Mouse (Mus musculus) C2C12 (cell line): Measurements from ENCODE around the gene Slmap. TPM values are rescaled to one million over a fixed set of nuclear protein-coding genes. Genes with fewer than 3 reads are reported as not detected.
A peak's percentile ranks its signal among the peaks of the same experiment; 100 is the strongest.
"Not testable (repeated sequence)": the region's sequence is repeated elsewhere in the genome, so short reads cannot be mapped to it uniquely, and the experiment has no call there.

Experiments
- H3K27me3 ChIP-seq: one replicate; pipeline ENCODE4 v1.6.1; 2011; ENCODE audit not compliant: control insufficient read depth, insufficient read depth, insufficient read length
- H3K36me3 ChIP-seq: one replicate; pipeline ENCODE4 v1.6.1; 2011; ENCODE audit not compliant: control insufficient read depth, insufficient read depth
- H3K4me3 ChIP-seq: one replicate; pipeline ENCODE4 v1.5.1; 2011; ENCODE audit warnings: mild to moderate bottlenecking, control low read depth; ENCODE audit not compliant: poor library complexity, insufficient read depth, severe bottlenecking
- H3K79me2 ChIP-seq: one replicate; pipeline ENCODE4 v1.6.1; 2011; ENCODE audit not compliant: control insufficient read depth, insufficient read depth
- H3K79me3 ChIP-seq: one replicate; pipeline ENCODE4 v1.6.1; 2011; ENCODE audit warnings: low read depth, control low read depth
- H3ac ChIP-seq: one replicate; pipeline ENCODE3; 2011; ENCODE audit warnings: low read depth; ENCODE audit not compliant: control insufficient read depth, insufficient read length
- CEBPB ChIP-seq: IDR thresholded peaks from one replicate; pipeline ENCODE4 v1.6.1; 2011; ENCODE audit warnings: low read depth, mild to moderate bottlenecking, control low read depth, moderate library complexity
- CTCF ChIP-seq: IDR thresholded peaks from one replicate; pipeline ENCODE4 v1.5.1; 2011; ENCODE audit not compliant: control insufficient read depth, insufficient read depth, insufficient read length
- FOSL1 ChIP-seq: IDR thresholded peaks from one replicate; pipeline ENCODE4 v1.8.0; 2011; ENCODE audit warnings: mild to moderate bottlenecking, low read length; ENCODE audit not compliant: poor library complexity, insufficient read depth, severe bottlenecking
- MAX ChIP-seq: IDR thresholded peaks from one replicate; pipeline ENCODE4 v1.6.1; 2011; ENCODE audit warnings: mild to moderate bottlenecking, control low read depth
- MYOD1 ChIP-seq: IDR thresholded peaks from one replicate; pipeline ENCODE4 v1.6.1; 2011; ENCODE audit warnings: low read depth; ENCODE audit not compliant: control insufficient read depth, insufficient read length
- MYOG ChIP-seq: IDR thresholded peaks from one replicate; pipeline ENCODE4 v1.6.1; 2011; ENCODE audit not compliant: control insufficient read depth, insufficient read length; ENCODE audit errors: extremely low read depth
- USF1 ChIP-seq: IDR thresholded peaks from one replicate; pipeline ENCODE4 v1.6.1; 2011; ENCODE audit warnings: low read depth, mild to moderate bottlenecking, control low read depth, moderate library complexity
- polyA plus RNA-seq: library from polyadenylated mRNA; unstranded; fragments of >200 nt; fragmentation: generic; extraction: Trizol; gene quantifications from one replicate; pipeline ENCODE4 v1.2.1, GENCODE M21; 2012; ENCODE audit warnings: missing spikeins

Gene Slmap
- polyA plus RNA-seq, 1 experiment, result 10.8 TPM

DNA sequence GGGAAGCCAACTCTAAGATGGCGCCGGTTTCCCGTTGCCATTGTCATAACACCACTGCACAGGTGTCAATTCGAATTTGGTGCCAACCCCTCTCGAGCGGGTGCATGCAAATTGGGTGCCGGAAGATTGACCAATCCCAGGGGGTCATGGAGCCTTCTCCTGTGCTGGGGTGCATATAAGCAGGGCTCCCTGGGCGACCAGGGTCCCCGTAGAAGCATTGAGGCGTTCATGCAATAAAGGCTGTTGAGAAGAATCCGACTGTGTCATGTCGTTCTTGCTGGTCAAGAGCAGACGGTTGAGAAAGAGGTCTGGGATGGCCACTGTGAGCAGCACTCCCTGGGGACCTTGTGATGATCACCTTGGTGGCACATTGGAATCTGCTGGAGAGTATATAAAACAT lies 142.9 kb downstream of the Slmap start:
- Histone ChIP-seq H3K36me3 (no peaks in the 10 kb centered on the region), H3K79me3 (no peaks in the 10 kb centered on the region), H3K79me2 (no peaks in the 10 kb centered on the region), H3ac (no peak overlapping the region), H3K4me3 (no peak overlapping the region), H3K27me3 (peaks cover 15% of the 10 kb centered on the region)
- TF ChIP-seq MYOD1, result no peak
- no peak for TF ChIP-seq CEBPB
- TF ChIP-seq FOSL1, result no peak
- TF ChIP-seq CTCF, result no peak
- TF ChIP-seq USF1, result no peak
- TF ChIP-seq MAX, result no peak

DNA sequence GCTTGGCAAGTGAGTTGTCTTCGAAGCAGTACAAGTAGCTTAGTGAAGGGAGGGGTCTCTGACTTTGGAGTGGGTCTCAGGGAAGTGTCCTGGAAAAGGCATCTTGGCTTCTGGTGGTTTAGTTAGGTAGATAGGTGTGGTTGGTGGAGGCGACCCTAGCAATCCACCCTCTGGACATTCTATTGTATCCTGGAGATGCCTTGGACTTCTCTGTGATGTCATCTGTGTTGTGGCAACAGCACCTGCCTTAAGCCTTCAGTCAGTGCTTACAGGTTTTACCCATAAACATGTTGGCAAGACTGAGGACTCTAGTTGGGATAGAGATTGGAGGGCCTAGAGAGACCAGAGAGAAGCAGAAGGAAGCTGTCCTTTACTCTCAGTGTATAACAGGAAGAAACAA lies 145.8 kb downstream of the Slmap start:
- not testable (repeated sequence) for H3ac ChIP-seq, H3K4me3 ChIP-seq, H3K79me2 ChIP-seq, H3K79me3 ChIP-seq, H3K36me3 ChIP-seq
- H3K27me3 ChIP-seq, result peaks cover 22% of the 10 kb centered on the region

DNA sequence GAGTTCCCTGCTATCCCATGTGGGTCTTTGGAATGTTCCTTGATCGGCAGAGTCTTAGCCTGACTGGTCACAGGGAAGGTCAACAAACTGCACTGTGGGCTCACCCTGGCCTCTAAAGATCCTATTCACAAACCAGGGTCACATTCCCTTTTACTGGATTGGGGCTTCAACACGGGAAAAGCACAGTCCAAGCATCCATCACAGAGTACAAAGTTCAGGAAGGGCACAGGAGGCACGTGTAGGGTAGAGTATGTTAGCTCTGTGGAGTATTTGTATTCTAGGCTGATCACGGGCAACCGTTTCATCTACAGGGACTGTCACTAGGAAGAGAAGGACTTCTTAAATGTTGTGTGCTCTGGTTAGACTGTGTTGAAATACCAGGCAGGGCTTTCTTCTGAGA lies 147.7 kb downstream of the Slmap start:
- not testable (repeated sequence) for H3K79me2 ChIP-seq, H3ac ChIP-seq, H3K36me3 ChIP-seq

DNA sequence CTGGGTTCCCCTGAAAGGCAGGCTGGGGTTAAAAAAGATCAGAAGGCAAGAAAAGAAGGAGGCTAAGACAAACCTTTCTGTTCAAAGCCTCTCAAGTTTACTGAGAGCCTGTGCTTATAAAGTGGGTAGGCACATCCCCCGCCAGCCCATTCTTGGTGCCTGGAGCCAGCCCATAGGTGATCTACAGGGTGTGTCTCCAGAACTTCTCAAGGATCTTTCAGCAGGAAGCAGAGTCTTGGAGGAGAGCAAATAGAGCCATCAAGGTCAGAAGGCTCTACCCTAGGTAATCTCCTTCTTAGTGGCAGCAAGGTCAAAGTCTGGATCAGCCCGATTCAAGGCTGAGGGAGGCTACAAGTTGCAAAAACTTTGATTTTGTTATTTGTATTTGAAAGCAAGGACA lies 149.1 kb downstream of the Slmap start:
- H3K27me3 ChIP-seq, result peaks cover 22% of the 10 kb centered on the region
- not testable (repeated sequence) for H3K36me3 ChIP-seq, H3ac ChIP-seq, H3K79me3 ChIP-seq, H3K79me2 ChIP-seq, H3K4me3 ChIP-seq

More for the DNA sequence above, 147.7 kb downstream of the Slmap start:
- H3K4me3 ChIP-seq, H3K79me3 ChIP-seq: not testable (repeated sequence)
- H3K27me3 ChIP-seq, result peaks cover 25% of the 10 kb centered on the region

DNA sequence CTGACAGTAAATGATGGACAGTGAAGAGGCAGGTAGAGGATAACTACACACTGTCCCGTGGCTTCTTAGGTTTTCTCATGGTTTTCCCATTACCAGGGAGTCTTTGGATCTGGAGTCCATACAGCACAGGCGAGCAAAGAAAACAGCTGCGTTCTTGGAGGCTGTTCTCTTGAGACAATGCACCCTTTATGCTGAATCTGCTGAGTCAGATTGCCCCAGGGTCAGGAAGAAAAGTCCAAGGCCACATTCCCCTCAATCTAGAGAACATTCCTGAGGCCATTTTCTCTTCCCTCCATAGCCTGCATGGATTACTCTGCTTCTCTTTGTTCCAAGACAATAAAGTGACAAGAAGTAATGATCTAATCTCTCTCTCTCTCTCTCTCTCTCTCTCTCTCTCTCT lies 155.7 kb downstream of the Slmap start:
- Histone ChIP-seq H3K79me2 (no peaks in the 10 kb centered on the region), H3K4me3 (no peak overlapping the region), H3K36me3 (no peaks in the 10 kb centered on the region), H3K79me3 (no peaks in the 10 kb centered on the region), H3K27me3 (peaks cover 7% of the 10 kb centered on the region), H3ac (no peak overlapping the region)
- no peak for TF ChIP-seq MAX
- TF ChIP-seq MYOG, result no peak

DNA sequence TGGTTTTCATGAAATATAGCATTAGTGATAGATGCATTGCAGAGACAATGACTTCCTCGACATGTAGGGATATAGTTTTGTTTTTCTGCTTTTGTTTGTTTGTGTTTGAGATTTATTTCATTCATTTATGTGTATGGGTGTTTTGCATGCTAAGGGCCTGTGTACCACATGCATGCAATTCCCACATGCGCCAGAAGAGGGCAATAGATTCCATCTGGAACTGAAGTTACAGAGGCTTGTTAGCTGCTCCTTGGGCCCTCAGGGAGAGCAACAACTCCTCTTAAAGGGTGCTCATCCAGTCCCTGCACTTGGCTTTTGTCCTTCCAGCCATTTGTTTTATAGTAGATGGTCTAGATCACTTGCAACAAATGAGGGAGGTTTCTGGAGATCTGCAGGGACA lies 158.1 kb downstream of the Slmap start:
- no peaks in the 10 kb centered on the region for H3K79me3 ChIP-seq
- no peaks in the 10 kb centered on the region for H3K79me2 ChIP-seq

More for the DNA sequence above, 158.1 kb downstream of the Slmap start:
- H3K36me3 ChIP-seq, result no peaks in the 10 kb centered on the region
- no peak overlapping the region for H3ac ChIP-seq
- peaks cover 4% of the 10 kb centered on the region for H3K27me3 ChIP-seq
- TF ChIP-seq CTCF (peak; percentile 28), CEBPB (no peak), MYOD1 (no peak), MAX (no peak), FOSL1 (no peak), USF1 (no peak), MYOG (no peak)
- H3K4me3 ChIP-seq, result no peak overlapping the region

Other genes with a start within 250 kb of the Slmap start
- 3.7 TPM for gene Dennd6a, start 38.9 kb upstream of the Slmap start, polyA plus RNA-seq
- gene Arf4, start 103.1 kb upstream of the Slmap start, polyA plus RNA-seq, result 155 TPM
- 4.7 TPM for gene Pde12, start 135.0 kb upstream of the Slmap start, polyA plus RNA-seq
- gene Dnah12, start 158.3 kb upstream of the Slmap start, polyA plus RNA-seq, result under 0.01 TPM